Mouse (Mus musculus) cerebral cortex, adult 2 months (tissue): Measurements from ENCODE around the gene Armcx4.

ENCODE experiments used
- WGBS: fragments of 180-500 bp; shearing (Covaris S2); methylation state at CpG from one replicate; pipeline ENCODE4 v1.1.7; 2018; 5-methylcytosine and 5-hydroxymethylcytosine counted together

Armcx4 gene

DNA sequence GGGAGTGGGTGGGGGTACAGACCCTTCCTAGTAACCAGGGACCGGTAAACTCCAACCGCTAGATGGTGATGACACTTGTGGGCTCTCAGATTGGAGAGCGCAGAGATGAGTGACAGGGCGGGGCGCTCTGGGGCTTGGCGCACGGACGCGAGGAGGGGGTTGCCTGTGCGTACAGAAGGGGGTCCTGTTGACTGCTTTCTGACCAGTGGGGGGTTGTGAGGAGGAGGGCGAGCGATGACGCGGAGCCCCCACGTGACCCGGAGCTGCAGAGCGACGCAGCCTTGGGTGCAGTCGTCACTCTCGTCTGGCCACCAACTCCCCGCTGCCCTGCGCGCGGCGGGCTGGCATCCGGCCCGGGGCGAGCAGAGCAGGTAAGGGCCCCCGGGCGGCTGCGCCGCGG lies at the start of gene Armcx4:
Gene Armcx4 (plus strand): TSS at position 253 of the 400 bp plus-strand sequence.
- WGBS, result 6% methylated on average over 26 of the region's 33 CpGs

- 56% methylated on average over 10 of the region's 10 CpGs for WGBS
Measured at GRCm38 (mm10) chrX:134641000-134641760, 45.1 kb upstream of the Armcx4 start.

DNA sequence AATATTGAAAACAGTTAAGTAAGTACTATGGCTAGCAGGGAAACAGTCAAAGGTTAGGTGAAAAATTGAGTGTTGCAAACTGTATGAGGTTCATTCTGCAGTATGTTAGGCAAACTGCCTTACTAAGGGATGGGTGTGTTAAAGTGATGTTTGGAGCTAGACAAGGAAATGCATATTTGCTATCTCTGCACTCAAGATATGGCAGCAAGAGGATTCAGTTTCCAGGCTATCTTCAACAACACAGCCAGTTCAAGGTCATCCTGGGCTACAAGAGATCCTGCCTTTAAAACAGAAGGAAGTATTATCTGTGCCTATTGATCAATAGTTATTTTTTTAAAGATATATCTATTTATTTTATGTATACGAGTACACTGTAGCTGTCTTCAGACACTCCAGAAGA lies 40.0 kb upstream of the Armcx4 start:
- WGBS, result 100% methylated on average over 1 of the region's 1 CpGs

DNA sequence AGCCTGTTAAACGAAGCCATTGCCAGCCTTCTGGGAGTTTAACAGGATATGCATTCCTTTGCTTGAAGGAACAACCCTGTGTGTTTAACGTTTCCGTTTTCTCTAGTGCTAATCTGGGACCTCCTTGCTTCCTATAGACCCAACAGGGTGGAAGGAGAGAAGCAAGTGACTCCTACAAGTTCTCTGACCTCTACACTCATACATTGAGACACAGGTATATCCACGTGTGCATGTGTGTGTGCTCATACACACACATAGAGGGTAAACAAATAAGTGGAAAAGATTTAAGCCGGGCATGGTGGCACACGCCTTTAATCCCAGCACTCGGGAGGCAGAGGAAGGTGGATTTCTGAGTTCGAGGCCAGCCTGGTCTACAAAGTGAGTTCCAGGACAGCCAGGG lies 38.9 kb upstream of the Armcx4 start:
- 74% methylated on average over 8 of the region's 8 CpGs for WGBS

- 6% methylated on average over 11 of the region's 11 CpGs for WGBS
Measured at GRCm38 (mm10) chrX:134648031-134648692, 38.2 kb upstream of the Armcx4 start.

DNA sequence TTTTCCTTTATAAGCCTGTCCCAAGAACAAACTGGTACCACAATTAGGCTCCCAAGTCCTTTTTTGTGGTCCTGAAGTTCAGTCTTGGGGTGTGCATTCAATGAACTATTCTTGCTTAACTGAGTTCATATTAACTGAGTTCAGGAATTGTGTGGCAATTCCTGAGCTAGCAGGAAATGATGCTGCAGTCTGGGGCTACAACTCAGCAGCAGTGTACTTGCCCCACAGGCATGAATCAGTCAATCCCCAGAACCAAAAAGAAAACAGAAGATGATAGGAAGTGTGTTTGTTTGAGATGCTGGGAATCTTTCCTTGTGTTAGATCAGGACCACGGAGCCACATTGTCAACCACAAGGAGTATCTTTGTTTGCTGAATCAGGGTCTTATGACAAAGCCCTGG lies 34.3 kb upstream of the Armcx4 start:
- WGBS, result 59% methylated on average over 1 of the region's 1 CpGs

DNA sequence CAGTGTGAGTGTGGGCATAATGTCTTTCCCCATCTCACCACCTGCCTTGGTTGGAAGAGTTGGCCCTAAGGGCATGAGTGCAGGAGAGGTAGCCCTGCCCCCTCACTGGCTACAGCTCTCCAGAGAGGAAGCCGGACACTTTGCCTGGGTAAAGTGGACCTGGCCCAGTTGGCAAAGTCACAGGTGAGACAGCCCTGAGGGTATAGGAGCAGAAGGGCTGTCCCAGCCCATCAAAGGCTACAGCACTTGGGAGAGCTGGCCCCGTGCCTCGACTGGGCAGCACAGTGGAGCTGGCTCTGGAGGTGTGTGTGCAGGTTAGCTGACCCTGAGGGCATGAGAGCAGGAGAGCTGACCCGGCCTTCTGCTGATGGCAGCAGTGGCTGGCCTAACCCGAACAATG lies 24.7 kb upstream of the Armcx4 start:
- WGBS, result 95% methylated on average over 5 of the region's 5 CpGs

DNA sequence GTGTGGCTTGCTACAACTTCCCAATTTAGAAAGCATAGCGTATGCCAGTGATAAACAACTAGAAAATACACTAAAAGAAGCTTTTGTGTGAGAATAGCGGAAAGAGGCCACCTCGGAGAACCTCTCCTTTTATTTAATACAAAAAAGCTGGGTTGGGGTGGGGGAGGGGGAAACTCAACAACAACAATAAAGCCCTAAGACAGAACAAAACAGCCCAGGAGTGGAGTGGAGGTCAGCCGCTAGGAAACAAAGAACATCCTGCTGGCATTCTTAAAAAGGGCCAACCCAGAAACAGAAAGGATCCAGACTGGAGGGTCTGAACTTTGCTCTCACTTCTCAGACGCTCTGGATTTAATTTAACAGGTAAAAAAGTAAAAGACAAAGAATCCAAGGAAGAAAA lies 11.3 kb upstream of the Armcx4 start:
- WGBS, result 55% methylated on average over 5 of the region's 5 CpGs

- 44% methylated on average over 1 of the region's 1 CpGs for WGBS
Measured at GRCm38 (mm10) chrX:134675959-134676358, 10.4 kb upstream of the Armcx4 start.

- 40% methylated on average over 5 of the region's 5 CpGs for WGBS
Measured at GRCm38 (mm10) chrX:134684936-134685335, 1.4 kb upstream of the Armcx4 start.

- 6% methylated on average over 16 of the region's 16 CpGs for WGBS
Measured at GRCm38 (mm10) chrX:134686739-134687171, 436 bp downstream of the Armcx4 start.

DNA sequence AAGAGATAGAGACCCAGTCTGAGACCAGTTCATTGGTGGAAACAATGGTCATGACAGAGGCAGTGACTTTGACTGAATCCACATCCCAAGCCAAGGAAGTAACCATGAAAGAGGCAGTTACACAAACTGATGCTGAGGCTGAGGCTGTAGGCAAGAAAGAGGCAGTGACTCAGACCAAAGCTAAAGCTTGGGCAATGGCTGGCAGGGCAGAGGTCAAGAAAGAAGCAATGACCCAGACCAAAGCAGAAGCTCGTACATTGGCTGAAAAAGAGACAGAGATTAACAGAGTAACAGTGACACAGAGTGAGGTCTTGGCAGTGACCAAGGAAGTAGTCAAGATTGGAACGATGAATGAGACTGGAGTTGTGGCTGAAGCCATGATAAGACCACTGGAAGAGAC lies 3.4 kb downstream of the Armcx4 start:
- WGBS, result 96% methylated on average over 2 of the region's 2 CpGs

- WGBS, result 80% methylated on average over 10 of the region's 10 CpGs
Measured at GRCm38 (mm10) chrX:134690871-134691539, 4.7 kb downstream of the Armcx4 start.

DNA sequence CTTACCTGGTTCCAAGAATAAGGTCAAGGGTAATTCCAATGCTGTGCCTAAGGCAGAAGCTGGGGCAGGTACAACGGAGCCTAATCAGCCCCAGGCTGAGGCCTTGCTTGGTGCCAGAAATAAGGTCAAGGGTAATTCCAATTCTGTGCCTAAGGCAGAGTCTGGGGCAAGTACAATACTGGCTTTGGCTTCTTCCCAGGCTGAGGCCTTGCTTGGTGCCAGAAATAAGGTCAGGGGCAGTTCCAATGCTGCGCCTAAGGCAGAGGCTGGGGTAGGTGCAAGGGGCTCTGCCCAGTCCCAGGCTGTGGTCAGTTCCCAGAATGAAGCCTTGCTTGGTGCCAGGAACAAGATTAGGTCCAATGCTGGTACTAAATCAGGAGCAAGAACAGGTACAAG lies 5.2 kb downstream of the Armcx4 start:
- WGBS, result 66% methylated on average over 2 of the region's 2 CpGs

GRCm38 (mm10) chrX:134716863-134717262 lies 30.5 kb downstream of the Armcx4 start:
- 44% methylated on average over 3 of the region's 3 CpGs for WGBS

DNA sequence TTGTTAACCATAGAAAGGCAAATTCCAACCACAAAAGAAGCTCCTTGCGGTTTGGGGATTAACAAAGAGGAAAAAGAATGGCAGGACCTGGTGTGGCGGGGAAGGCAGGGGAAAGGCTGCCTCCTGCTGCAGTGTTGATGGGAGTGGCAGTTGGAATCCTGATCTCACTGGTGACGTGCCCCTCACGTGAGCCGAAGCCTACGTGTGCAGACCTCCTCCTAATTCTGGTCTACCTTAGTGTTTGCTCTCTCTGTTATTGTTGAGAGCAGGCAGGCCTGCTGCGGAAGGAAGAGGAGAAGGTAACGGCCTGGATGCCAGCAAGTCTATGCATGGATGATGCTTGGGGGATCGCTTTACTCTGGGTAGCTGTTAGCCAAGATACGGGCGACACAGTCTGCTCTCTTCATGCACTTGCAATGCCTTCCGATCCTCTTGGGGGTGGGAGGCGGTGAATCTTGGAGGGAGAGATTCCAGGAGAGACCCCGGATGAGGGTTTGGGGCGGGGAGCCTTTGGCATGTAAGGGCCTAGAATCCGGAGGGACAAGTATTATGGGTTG lies 31.5 kb downstream of the Armcx4 start, which contains the start of gene Armcx1:
Gene Armcx1 (plus strand): TSS at position 212 of the 557 bp plus-strand sequence.
- WGBS, result 3% methylated on average over 16 of the region's 16 CpGs

- WGBS, result 3% methylated on average over 13 of the region's 14 CpGs
Measured at GRCm38 (mm10) chrX:134718524-134718923, 32.2 kb downstream of the Armcx4 start.

DNA sequence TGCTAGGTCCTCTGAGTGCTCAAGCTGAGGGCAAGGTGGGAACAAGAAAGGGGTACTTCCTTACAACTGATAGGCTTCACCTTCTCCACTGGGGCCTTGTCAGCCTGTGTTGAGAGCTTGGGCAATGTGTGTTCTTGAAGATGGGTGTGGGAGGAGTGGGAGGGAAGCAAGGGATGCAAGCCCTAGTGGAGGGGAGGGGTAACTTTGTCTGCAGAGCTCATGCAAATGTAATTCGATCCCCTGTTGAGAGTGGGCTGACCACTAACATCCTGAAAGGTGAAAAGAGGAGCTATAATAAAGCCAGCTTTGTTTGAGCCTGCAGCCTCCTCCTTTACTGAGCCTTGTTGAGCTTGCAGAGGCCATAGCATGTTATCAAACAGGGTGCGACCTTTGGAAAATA lies 37.4 kb downstream of the Armcx4 start:
- WGBS, result 37% methylated on average over 2 of the region's 2 CpGs

DNA sequence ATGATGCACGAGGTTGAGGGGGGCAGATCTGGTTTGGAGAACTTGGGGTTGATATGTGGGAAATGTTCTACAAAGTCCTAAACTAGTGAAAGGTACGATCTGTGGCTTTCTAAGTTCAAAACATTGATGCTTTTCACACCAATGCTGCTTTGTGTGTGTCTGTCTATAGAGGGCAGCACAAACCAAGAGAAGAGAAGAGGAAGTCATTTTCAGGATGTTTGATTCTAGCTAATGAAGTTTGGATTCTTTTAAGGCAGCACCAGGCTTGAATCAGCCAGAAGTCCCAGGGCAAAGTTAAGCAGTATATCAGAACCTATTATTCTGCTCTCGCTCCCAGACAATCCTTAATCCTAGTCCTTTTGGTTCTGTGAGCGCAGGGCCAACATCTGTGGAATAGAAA lies 43.5 kb downstream of the Armcx4 start:
- 26% methylated on average over 4 of the region's 4 CpGs for WGBS

DNA sequence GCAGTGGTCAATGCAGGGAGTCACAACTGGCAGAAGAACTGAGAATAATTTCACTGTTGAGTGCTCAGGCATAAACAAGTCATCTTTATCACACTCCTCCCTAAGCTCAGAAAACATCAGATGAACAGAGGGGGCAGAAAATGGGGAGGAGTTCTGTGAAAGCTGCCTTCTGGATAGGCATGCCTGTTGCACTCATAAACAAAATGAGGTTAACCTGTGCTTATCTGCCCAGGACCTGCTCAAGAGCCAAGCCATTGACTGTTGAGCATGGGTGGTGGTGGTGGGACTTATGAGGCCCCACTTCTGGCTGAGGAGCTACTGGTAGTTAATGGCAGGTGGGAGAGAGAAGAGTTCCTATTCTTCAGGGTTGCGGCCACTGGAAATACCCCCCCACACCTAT lies 51.5 kb downstream of the Armcx4 start:
- WGBS, result 100% methylated on average over 1 of the region's 1 CpGs

DNA sequence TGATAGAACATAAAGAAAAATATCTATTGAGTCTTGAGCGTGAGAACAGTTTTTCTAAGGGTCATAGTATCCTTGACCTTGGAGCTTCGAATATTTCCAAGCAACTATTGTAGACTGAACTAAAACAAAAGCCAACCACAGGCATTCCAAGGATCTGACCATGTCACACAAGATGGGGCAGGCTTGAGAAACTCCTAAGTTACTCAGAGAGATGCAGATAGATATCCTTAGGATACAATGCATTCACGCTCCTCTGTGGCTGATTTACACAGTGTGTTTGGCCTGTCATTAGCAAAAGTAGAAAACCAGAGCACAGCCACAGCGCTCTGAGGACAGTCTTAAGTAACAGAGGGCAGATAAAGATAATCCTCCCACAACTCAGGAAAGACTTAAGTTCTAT lies 52.8 kb downstream of the Armcx4 start:
- 83% methylated on average over 4 of the region's 4 CpGs for WGBS

DNA sequence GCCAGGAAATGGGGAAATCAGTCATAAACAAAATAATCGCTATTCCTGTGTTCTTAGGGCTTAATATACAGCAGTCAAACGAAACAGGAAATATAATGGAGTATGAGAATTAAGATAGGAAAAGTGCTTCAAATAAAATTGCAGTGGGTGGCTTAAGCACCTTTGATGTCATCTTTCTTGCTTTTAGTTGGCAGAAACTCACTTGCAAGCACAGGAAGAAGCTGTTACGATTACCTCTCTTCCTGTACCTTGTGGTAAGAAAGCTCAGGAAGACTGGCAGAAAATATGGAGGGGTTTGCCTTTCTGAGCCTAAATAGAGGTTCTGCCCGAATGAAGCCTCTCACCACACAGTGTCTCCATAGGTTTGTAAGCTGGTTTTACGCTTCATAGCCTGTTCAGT lies 55.5 kb downstream of the Armcx4 start:
- WGBS, result 79% methylated on average over 5 of the region's 5 CpGs
